Mouse (Mus musculus) B cell, adult 62 days (primary cell): ENCODE measurements around the gene Smg1. TPM values are rescaled to one million over a fixed set of nuclear protein-coding genes. Genes with fewer than 3 reads are reported as not detected.

Source experiments
- total RNA-seq: library from RNA; stranded (reverse); gene quantifications from 4 replicates; pipeline ENCODE4 v1.2.4, GENCODE M21; 2023

The Smg1 gene
- 279 to 307 TPM (median 289 TPM) in 4 replicates for total RNA-seq

DNA sequence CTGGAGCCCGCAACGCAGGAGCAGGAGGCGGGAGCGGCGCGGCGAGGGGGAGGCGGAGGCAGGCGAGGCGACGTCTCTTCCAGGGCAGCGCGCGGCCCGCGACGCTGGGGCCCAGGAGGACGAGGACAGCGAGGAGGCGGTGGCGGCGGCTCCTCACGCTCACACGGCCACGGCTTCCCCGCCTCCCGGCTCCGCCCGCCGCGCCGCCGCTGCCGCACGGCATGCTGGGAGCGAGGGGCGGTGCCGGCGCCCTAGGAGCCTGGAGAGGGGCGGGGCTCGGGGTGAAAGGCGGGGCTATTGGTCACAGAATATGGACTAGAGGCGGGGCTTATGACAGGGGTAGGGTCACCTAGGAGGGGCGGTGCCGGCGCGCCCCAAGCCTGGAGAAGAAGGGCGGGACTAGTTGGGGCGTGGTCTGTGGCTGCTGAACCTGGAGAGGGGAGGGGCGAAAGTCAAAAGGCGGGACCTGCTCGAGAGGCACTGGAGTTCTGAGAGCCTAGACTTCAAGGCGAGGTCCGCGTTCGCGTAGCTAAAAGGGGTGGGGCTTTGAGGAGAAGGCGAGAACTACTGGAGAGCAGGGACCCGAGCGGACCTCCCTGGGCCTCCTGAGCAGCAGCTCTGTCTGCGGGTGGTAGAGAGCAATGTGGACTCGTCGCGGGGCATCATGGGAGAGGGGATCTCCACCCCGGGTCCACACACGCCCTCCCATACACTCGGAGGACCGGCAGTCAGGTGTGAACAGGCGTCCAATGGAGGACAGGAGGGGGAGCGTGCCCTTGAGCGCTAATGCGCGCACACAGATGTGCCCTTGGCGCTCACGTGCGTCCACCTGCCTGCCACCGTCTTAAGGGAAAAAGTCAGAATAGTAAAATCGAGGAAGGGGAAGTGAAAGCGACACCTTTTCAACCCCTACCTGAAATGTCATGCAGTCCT, at the start of gene Smg1:
Gene Smg1, minus strand, starts transcription at position 218 of the 933 bp plus-strand sequence.

DNA sequence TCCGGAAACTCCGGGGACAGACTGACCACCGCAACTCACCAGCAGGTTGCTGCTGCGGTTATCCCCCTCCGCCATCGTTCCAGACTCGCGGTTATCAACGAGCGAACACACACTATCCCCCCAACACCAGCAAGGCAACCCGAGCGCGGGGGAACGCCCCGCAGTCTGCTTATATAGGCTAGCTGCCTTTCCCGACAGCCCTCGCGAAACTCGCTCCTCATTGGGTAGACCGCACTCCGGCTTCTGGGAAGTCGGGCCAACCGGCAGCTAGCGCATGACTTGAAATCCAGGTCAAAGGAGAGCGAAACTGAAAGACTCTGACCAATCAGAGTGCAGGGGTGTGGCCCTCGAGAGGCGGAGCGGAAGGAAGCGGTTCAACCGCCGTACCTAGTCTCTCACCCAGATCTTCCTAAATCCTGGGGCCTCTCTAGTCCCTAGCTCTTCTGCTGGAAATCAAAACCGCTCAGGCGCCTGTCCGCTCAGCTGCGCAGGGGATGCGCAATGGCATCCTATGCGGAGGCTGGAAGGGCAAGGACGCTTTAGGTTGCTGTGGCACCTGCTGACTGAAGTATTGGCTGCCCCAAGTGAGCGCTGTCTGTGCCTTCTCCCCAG, 113.9 kb downstream of the Smg1 start, which contains the start of gene Arl6ip1:
Gene Arl6ip1, minus strand, starts transcription at position 233 of the 612 bp plus-strand sequence.

DNA sequence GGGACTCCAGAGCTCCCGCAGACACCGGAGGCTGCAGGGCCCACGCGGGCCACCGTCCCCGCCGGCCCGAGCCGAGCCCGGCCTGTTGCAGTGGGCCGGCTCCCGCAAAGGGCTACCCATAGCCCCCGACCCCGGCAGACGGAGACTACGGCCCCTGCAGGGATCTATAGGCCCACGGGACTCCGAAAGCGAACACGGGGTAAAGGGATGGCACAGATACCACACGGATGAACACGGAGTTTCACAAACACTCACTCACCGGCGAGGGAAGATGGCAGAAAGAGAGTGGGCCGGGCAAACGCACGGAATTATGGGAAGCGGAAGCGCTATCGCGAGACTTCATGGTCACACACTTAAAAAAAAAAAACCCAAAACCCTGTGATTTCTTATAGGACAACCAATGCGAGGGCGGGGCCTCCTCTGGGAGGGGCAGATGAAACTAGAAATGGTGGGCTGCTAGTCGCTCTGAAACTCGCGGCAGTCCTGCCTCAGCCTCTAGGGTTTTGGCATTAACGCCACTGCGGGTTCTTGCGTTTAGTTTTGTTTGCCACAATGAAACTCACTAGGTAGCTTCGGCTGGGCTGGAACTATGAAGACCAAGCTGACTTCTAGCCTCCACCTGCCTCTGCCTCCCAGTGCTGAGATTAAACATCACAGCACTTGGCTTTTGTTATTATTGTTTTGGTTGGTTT, 127.4 kb downstream of the Smg1 start, which contains the start of gene Rps15a:
Gene Rps15a, minus strand, starts transcription at position 312 of the 692 bp plus-strand sequence.

Other genes with a start within 250 kb of the Smg1 start
- gene Rps15a, start 127.5 kb downstream of the Smg1 start, total RNA-seq = 2,381 to 2,686 TPM (median 2,573 TPM) in 4 replicates
- gene Arl6ip1, start 114.0 kb downstream of the Smg1 start, total RNA-seq = 155 to 170 TPM (median 162 TPM) in 4 replicates
- not detected in 4 replicates for gene Syt17, start 204.6 kb upstream of the Smg1 start, total RNA-seq
- gene Itpripl2, start 248.3 kb upstream of the Smg1 start, total RNA-seq = 0.33 to 0.63 TPM (median 0.41 TPM) in 4 replicates